Mouse (Mus musculus): ENCODE results near the gene Mphosph6.

Gene Mphosph6

GRCm38 (mm10) chr8:117768971-117769370 is 32.8 kb downstream of the Mphosph6 start:
- no peak for DNase-seq (ENCODE audit: low spot score)

- peak; percentile 49 for DNase-seq (ENCODE audit: low spot score)
These were observed 35.8 kb downstream of the Mphosph6 start for GRCm38 (mm10) chr8:117765947-117766346.

DNA sequence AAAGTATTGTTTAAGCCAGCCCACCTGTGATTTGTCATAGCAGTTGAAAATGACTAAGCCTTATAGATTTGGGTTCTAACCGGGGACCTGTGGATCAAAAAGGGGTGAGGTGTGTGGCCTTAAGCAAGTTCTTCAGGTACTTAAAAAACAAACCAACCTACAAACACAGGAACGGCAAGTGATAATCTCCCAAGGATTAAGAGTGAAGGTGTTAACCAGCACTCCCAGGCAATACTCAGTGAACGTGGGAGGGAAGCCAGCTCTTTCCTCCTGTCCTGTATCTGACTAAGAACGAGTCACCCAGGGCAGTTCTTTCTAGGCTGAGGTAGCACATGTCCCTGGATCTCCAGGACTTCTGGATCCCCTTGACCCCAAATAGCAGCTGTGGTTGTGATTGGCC is 37.1 kb downstream of the Mphosph6 start:
- no peak for DNase-seq (ENCODE audit: low spot score)

- DNase-seq (ENCODE audit: low spot score): peak; percentile 14
These were observed 39.0 kb downstream of the Mphosph6 start for GRCm38 (mm10) chr8:117762776-117763175.

DNA sequence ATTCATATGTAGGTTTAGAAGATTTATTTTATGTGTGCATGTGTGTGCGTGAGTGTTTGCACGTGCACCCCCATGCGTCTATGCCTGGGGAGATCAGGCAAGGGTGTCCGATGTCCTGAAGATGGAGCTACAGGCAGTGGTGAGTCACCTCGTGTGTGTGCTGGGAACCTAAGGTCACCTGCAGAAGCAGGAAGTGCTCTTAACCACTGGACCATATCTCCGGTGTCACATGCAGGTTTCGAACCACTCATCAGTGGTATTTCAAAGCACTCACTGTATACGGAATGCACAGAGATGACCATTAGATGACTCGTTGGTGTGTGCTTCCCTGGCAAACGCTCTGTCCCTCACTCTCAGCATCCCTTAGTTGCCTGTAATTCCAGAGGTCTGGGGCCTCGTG is 43.8 kb downstream of the Mphosph6 start:
- DNase-seq (ENCODE audit: low spot score): no peak

GRCm38 (mm10) chr8:117749436-117749835 is 52.3 kb downstream of the Mphosph6 start:
- no peak for DNase-seq (ENCODE audit: low spot score)

DNA sequence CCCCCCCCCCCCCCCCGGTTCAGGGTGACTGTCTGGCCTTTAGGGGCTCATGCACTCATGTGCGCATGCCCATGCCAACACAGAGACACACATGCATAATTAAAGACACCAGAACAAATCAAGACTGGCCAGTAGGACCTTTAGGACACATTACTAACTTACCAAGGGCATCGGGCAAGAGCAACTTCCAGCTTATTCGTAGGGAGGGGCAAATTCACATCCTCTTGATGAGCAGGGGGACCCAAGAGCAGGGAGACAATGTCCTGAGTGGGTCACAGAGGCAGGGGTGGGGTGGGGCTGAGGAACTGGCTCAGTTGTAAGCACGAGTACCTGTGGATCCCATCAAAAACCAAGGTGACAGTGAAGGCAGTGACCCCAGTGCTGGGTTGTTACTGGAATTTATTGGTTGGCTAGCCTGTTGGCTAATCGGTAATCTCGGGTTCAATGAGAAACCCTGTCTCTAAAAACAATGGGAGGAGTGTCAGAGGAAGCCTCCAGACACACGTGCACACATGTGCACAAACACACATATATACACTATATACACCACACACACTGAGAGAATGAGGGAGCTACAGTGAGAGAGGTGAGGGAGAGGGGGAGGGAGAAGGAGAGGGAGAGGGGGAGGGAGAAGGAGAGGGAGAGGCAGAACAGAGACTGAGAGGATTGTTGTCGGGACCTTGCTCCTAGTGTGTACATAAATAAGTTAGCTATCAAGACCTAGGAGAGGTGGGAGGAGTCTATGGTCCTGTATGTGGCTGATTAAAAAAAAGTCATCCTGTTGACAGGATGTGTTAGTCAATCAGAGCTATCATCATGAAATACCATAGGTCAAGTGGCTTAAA is 53.6 kb downstream of the Mphosph6 start:
- DNase-seq (ENCODE audit: low spot score): no peak

DNA sequence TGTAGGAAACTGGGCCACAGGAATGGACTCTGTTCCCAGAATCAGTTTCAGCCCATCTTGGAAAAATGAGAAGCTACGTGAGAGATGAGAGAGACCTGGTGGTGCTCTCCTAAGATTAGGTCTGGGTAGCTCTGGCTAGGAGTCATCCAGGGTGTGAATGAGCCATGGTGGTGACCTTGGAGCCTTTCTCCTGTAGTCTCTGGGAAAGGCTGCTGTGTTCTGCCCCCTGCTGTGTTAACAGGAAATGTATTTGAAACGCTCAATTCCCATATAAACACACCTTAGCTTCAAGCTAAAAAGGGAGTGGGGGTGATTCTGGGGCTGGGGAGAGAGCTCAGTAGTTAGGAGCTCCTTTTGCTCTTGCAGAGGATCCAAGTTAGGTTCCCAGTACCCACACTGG is 54.3 kb downstream of the Mphosph6 start:
- DNase-seq (ENCODE audit: low spot score): no peak

DNA sequence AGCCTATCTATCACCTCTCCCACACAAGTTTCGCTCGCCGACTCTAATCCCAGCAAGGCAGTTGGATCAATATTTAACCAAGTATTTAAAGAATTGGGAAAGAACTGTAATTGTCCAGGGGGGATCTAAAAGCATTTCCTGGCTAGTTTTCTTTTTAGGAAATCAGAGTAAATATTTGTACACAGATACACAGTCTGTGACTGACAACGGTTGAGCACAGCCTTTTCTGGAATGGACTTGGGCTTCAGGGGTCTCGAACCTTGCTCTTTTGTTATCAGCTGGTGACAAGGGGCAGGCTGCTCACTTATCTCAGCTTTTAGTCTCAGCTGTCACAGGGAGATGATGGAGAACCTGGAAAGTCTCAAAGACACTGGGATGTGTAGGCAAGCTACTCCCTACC is 55.1 kb downstream of the Mphosph6 start:
- no peak for DNase-seq (ENCODE audit: low spot score)

DNA sequence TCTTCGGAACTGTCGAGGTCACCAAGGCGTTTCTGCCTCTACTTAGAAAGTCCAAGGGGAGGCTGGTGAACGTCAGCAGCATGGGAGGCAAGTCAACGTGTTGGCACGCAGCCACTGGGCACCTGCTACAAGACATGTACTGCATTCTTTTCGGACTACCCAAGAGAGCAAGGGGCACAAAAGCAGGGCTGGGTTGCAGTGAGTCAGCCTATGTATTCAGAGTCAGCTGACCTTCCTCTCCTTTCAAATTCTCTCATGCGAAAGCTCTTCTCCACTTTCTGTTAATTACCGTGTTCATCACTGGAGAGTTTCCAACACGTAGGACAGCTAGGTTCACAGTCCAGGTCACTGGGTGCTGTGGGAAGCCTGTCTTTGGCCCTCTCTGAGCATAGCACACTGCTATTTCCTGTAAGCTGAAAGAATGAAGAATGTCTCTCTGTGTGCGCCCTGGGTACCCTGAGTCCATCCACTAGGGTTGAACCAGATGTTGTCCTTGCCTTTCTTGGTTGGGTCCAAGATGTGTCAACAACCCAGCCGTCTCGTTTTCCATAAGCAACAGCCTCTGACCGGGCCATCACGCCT is 59.2 kb downstream of the Mphosph6 start:
- no peak for DNase-seq (ENCODE audit: low spot score)
